Mouse (Mus musculus) thymus, adult 2 months (tissue): Measurements from ENCODE around the gene Dennd5a.

Experiments
- CTCF ChIP-seq: fragments of 200-500 bp; IDR thresholded peaks from 2 replicates; pipeline ENCODE4 v1.5.1; 2012; ENCODE audit warnings: mild to moderate bottlenecking, control low read depth, low read length, moderate library complexity, borderline replicate concordance; ENCODE audit not compliant: control insufficient read depth, poor library complexity, insufficient read depth; ENCODE audit errors: extremely low read depth
- POLR2A ChIP-seq: fragments of 200-500 bp; IDR thresholded peaks from 2 replicates; pipeline ENCODE4 v1.6.1; 2012; ENCODE audit warnings: mild to moderate bottlenecking, low read length, control low read depth, moderate library complexity; ENCODE audit not compliant: control insufficient read depth, poor library complexity, insufficient read depth; ENCODE audit errors: extremely low read depth

DNA sequence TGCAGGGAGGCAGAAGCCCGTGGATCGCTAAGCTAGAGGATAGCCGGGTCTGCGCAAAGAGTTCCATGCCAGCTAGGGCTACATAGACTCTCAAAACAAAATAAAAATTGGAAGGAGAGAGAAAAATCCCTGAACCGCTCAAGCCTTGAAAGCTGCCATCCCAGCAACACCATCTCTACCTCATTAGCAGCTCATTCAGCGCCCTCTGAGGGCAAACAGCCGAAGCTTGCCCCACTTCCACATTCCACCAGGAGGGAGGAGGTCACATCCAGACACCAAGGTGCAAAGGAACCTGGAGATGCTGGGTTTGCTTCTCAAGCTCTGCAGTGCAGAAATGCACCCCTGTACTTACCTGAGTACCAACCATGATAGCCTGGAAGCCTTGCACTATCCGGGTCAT is 84.2 kb downstream of the Dennd5a start:
- TF ChIP-seq POLR2A (no peak), CTCF (no peak)
